Mouse (Mus musculus) 3134 (cell line): ENCODE results near the gene Paf1.

ENCODE experiments used
- DNase-seq: peaks from one replicate; pipeline ENCODE4 v3.0.0-alpha.2; 2011; ENCODE audit warnings: low spot score; ENCODE audit not compliant: insufficient read length; ENCODE audit errors: extremely low read depth

Paf1 gene

GRCm38 (mm10) chr7:28392429-28393271, at the start of gene Paf1, which contains the start of gene Med29:
Gene Paf1 (plus strand): TSS chr7:28392951.
Gene Med29 (minus strand): TSS chr7:28392708.
- peak; percentile 91 for DNase-seq

- no peak for DNase-seq
These were observed 48.1 kb upstream of the Paf1 start for GRCm38 (mm10) chr7:28344637-28345036.

- no peak for DNase-seq
These were observed 45.0 kb upstream of the Paf1 start for GRCm38 (mm10) chr7:28347746-28348145.

GRCm38 (mm10) chr7:28348601-28349000, 44.1 kb upstream of the Paf1 start:
- DNase-seq, result no peak

GRCm38 (mm10) chr7:28350155-28350883, 42.4 kb upstream of the Paf1 start, which contains the start of gene Rps16:
Gene Rps16 (plus strand): TSS chr7:28350652.
- DNase-seq, result peak; percentile 97

- no peak for DNase-seq
These were observed 41.0 kb upstream of the Paf1 start for GRCm38 (mm10) chr7:28351676-28352191.

- no peak for DNase-seq
These were observed 39.5 kb upstream of the Paf1 start for GRCm38 (mm10) chr7:28353267-28353666.

GRCm38 (mm10) chr7:28354113-28354581, 38.6 kb upstream of the Paf1 start:
- DNase-seq, result no peak

- DNase-seq, result no peak
These were observed 38.2 kb upstream of the Paf1 start for GRCm38 (mm10) chr7:28354596-28354995.

- DNase-seq, result no peak
These were observed 37.5 kb upstream of the Paf1 start for GRCm38 (mm10) chr7:28355221-28355620.

GRCm38 (mm10) chr7:28356981-28357380, 35.8 kb upstream of the Paf1 start:
- no peak for DNase-seq

- DNase-seq, result no peak
These were observed 34.8 kb upstream of the Paf1 start for GRCm38 (mm10) chr7:28357984-28358383.

GRCm38 (mm10) chr7:28358431-28358830, 34.3 kb upstream of the Paf1 start:
- DNase-seq, result no peak

- no peak for DNase-seq
These were observed 32.9 kb upstream of the Paf1 start for GRCm38 (mm10) chr7:28359854-28360253.

- DNase-seq, result no peak
These were observed 32.5 kb upstream of the Paf1 start for GRCm38 (mm10) chr7:28360291-28360690.

- DNase-seq, result no peak
These were observed 31.0 kb upstream of the Paf1 start for GRCm38 (mm10) chr7:28361647-28362341.

GRCm38 (mm10) chr7:28362441-28363060, 30.2 kb upstream of the Paf1 start:
- DNase-seq, result no peak

GRCm38 (mm10) chr7:28367663-28368275, 25.0 kb upstream of the Paf1 start:
- DNase-seq, result no peak

GRCm38 (mm10) chr7:28368276-28368920, 24.4 kb upstream of the Paf1 start:
- no peak for DNase-seq
